Mouse (Mus musculus) kidney, embryonic 14.5 days (tissue): ENCODE measurements around the gene Nsun2. TPM values are rescaled to one million over a fixed set of nuclear protein-coding genes. Genes with fewer than 3 reads are reported as not detected.
A peak's percentile ranks its signal among the peaks of the same experiment; 100 is the strongest.

Experiments used
- ATAC-seq: fragments of 200-750 bp; cut with Nextera tagmentation; 2 replicates; pipeline ENCODE4 v1.8.0; 2017; ENCODE audit warnings: moderate number of reproducible peaks, mild to moderate bottlenecking, moderate TSS enrichment, moderate library complexity; ENCODE audit not compliant: low FRiP score, low TSS enrichment
- H3K27ac ChIP-seq: fragments of 300-500 bp; sonication (generic); 2 replicates; pipeline ENCODE4 v1.5.1; 2014; ENCODE audit warnings: low read depth, mild to moderate bottlenecking, low read length, moderate library complexity, mixed read lengths
- H3K27me3 ChIP-seq: fragments of 300-500 bp; sonication (generic); 2 replicates; pipeline ENCODE4 v1.6.1; 2014; ENCODE audit warnings: mild to moderate bottlenecking, low read length; ENCODE audit not compliant: control insufficient read depth, insufficient read depth
- H3K36me3 ChIP-seq: fragments of 300-500 bp; sonication (generic); 2 replicates; pipeline ENCODE4 v1.6.1; 2014; ENCODE audit warnings: low read length, mixed read lengths; ENCODE audit not compliant: control insufficient read depth, insufficient read depth
- H3K4me1 ChIP-seq: fragments of 300-500 bp; sonication (generic); 2 replicates; pipeline ENCODE4 v1.6.1; 2014; ENCODE audit warnings: low read length, mixed read lengths; ENCODE audit not compliant: control insufficient read depth, insufficient read depth
- H3K4me2 ChIP-seq: fragments of 300-500 bp; sonication (generic); replicated peaks from 2 replicates; pipeline ENCODE4 v1.6.1; 2014; ENCODE audit warnings: low read depth, mild to moderate bottlenecking, low read length
- H3K4me3 ChIP-seq: fragments of 300-500 bp; sonication (generic); 2 replicates; pipeline ENCODE4 v1.5.1; 2014; ENCODE audit warnings: mild to moderate bottlenecking, low read length
- H3K9ac ChIP-seq: fragments of 300-500 bp; sonication (generic); 2 replicates; pipeline ENCODE4 v1.6.1; 2014; ENCODE audit warnings: low read depth, mild to moderate bottlenecking, low read length, moderate library complexity
- H3K9me3 ChIP-seq: fragments of 300-500 bp; sonication (generic); 2 replicates; pipeline ENCODE4 v1.6.1; 2016; ENCODE audit warnings: low read length; ENCODE audit not compliant: control insufficient read depth
- WGBS: fragments of 180-500 bp; shearing (Covaris S2); extraction: QIAGEN DNeasy Blood & Tissue Kit; methylation state at CpG from one replicate; pipeline ENCODE4 v1.1.7; 2014; 5-methylcytosine and 5-hydroxymethylcytosine counted together
- polyA plus RNA-seq: library from polyadenylated mRNA; unstranded; fragments of >200 nt; fragmentation: Nextera tagmentation; extraction: Ambion mirVana; gene quantifications from 2 replicates; pipeline ENCODE4 v1.2.1, GENCODE M21; 2014

Gene Nsun2
- 88.5 and 142 TPM in 2 replicates for polyA plus RNA-seq

GRCm38 (mm10) chr13:69533405-69534333 is at the start of gene Nsun2:
Nsun2 (plus strand) TSS chr13:69533746.
- ATAC-seq = no peak; the same call in 1 of the 2 replicates
- Histone ChIP-seq H3K36me3 (peaks cover 9% of the 10 kb centered on the region; the same call in 1 of the 2 replicates), H3K4me1 (peaks cover 32% of the 10 kb centered on the region), H3K9me3 (no peaks in the 10 kb centered on the region), H3K9ac (peak within 1 kb of the TSS; percentile 93), H3K27ac (peak within 1 kb of the TSS; percentile 67; the same call in 1 of the 2 replicates), H3K4me3 (peak within 1 kb of the TSS; percentile 89), H3K4me2 (peak within 1 kb of the TSS; percentile 63), H3K27me3 (no peaks in the 10 kb centered on the region)
- WGBS = under 1% methylated on average over 113 of the region's 155 CpGs

- 16% methylated on average over 6 of the region's 6 CpGs for WGBS
- H3K9ac ChIP-seq = no peak overlapping the region
- H3K4me1 ChIP-seq = peaks cover 23% of the 10 kb centered on the region
- ATAC-seq = no peak
- H3K36me3 ChIP-seq = no peaks in the 10 kb centered on the region
- H3K27me3 ChIP-seq = peaks cover 43% of the 10 kb centered on the region
- no peaks in the 10 kb centered on the region for H3K9me3 ChIP-seq
- no peak overlapping the region for H3K4me3 ChIP-seq
- no peak overlapping the region for H3K4me2 ChIP-seq
- no peak overlapping the region for H3K27ac ChIP-seq
Observed at GRCm38 (mm10) chr13:69485326-69485725, 48.2 kb upstream of the Nsun2 start.

- H3K4me3 ChIP-seq = no peak overlapping the region
- H3K27ac ChIP-seq = no peak overlapping the region
- 66% methylated on average over 7 of the region's 7 CpGs for WGBS
- no peaks in the 10 kb centered on the region for H3K9me3 ChIP-seq
- no peak for ATAC-seq
- peaks cover 39% of the 10 kb centered on the region for H3K27me3 ChIP-seq
- no peak overlapping the region for H3K4me2 ChIP-seq
- no peak overlapping the region for H3K9ac ChIP-seq
- peaks cover 22% of the 10 kb centered on the region for H3K4me1 ChIP-seq
- no peaks in the 10 kb centered on the region for H3K36me3 ChIP-seq
Observed at GRCm38 (mm10) chr13:69485833-69486232, 47.7 kb upstream of the Nsun2 start.

GRCm38 (mm10) chr13:69487108-69487507 is 46.4 kb upstream of the Nsun2 start:
- H3K4me2 ChIP-seq = no peak overlapping the region
- H3K27me3 ChIP-seq = peaks cover 31% of the 10 kb centered on the region
- H3K9ac ChIP-seq = no peak overlapping the region
- H3K36me3 ChIP-seq = no peaks in the 10 kb centered on the region
- H3K4me1 ChIP-seq = peaks cover 12% of the 10 kb centered on the region
- H3K9me3 ChIP-seq = no peaks in the 10 kb centered on the region
- 90% methylated on average over 7 of the region's 7 CpGs for WGBS
- no peak for ATAC-seq
- H3K4me3 ChIP-seq = no peak overlapping the region; the same call in 1 of the 2 replicates
- H3K27ac ChIP-seq = no peak overlapping the region

- peak overlapping the region; percentile 23 for H3K4me3 ChIP-seq
- H3K36me3 ChIP-seq = no peaks in the 10 kb centered on the region
- peaks cover 27% of the 10 kb centered on the region for H3K27me3 ChIP-seq
- peak; percentile 38 for ATAC-seq
- no peak overlapping the region for H3K27ac ChIP-seq
- WGBS = 2% methylated on average over 26 of the region's 26 CpGs
- no peaks in the 10 kb centered on the region for H3K9me3 ChIP-seq
- H3K4me2 ChIP-seq = peak overlapping the region; percentile 47
- H3K4me1 ChIP-seq = peaks cover 12% of the 10 kb centered on the region
- peak overlapping the region; percentile 0; the same call in 1 of the 2 replicates for H3K9ac ChIP-seq
Observed at GRCm38 (mm10) chr13:69487611-69488275, 45.8 kb upstream of the Nsun2 start.

- Histone ChIP-seq H3K27ac (no peak overlapping the region), H3K4me3 (no peak overlapping the region), H3K9ac (no peak overlapping the region), H3K4me2 (peak overlapping the region; percentile 47; the same call in 1 of the 2 replicates), H3K27me3 (peaks cover 18% of the 10 kb centered on the region), H3K9me3 (no peaks in the 10 kb centered on the region), H3K4me1 (peaks cover 12% of the 10 kb centered on the region), H3K36me3 (no peaks in the 10 kb centered on the region)
- 33% methylated on average over 13 of the region's 13 CpGs for WGBS
- ATAC-seq = no peak
Observed at GRCm38 (mm10) chr13:69488565-69489255, 44.8 kb upstream of the Nsun2 start.

- no peaks in the 10 kb centered on the region for H3K36me3 ChIP-seq
- H3K9ac ChIP-seq = no peak overlapping the region
- no peaks in the 10 kb centered on the region for H3K9me3 ChIP-seq
- no peak overlapping the region for H3K4me2 ChIP-seq
- H3K4me1 ChIP-seq = peaks cover 12% of the 10 kb centered on the region
- 80% methylated on average over 9 of the region's 9 CpGs for WGBS
- peaks cover 11% of the 10 kb centered on the region; the same call in 1 of the 2 replicates for H3K27me3 ChIP-seq
- no peak overlapping the region for H3K27ac ChIP-seq
- no peak overlapping the region for H3K4me3 ChIP-seq
- no peak for ATAC-seq
Observed at GRCm38 (mm10) chr13:69489777-69490176, 43.8 kb upstream of the Nsun2 start.

- WGBS = 28% methylated on average over 7 of the region's 7 CpGs
- Histone ChIP-seq H3K36me3 (peaks cover 13% of the 10 kb centered on the region), H3K9me3 (no peaks in the 10 kb centered on the region), H3K4me1 (peaks cover 11% of the 10 kb centered on the region), H3K9ac (no peak overlapping the region), H3K4me2 (no peak overlapping the region), H3K27ac (no peak overlapping the region), H3K4me3 (no peak overlapping the region), H3K27me3 (peaks cover 5% of the 10 kb centered on the region; the same call in 1 of the 2 replicates)
- 0 out of 2 replicates have a peak, but pooled peaks have one; percentile 12 for ATAC-seq
Observed at GRCm38 (mm10) chr13:69492876-69493463, 40.6 kb upstream of the Nsun2 start.
